Mouse (Mus musculus): Measurements from ENCODE around the gene Bcl6. TPM values are rescaled to one million over a fixed set of nuclear protein-coding genes. Genes with fewer than 3 reads are reported as not detected.

The Bcl6 gene
- 10 to 100 TPM; 12.0 to 17.6 TPM for total RNA-seq (2021)

- intact Hi-C loops (cut with DNase I) = loop anchor here (5.0 kb wide), 2 partner anchors 504 to 904 kb away; no protein-coding TSS in a partner anchor
- peak; percentile 77 for DNase-seq (ENCODE audit: low spot score)
Observed at GRCm38 (mm10) chr16:23988466-23989208, at the start of gene Bcl6, which contains the start of gene Gm37419. TSS of gene Bcl6 (minus strand) at chr16:23988852. TSS of gene Gm37419 (plus strand) at chr16:23988482.

DNA sequence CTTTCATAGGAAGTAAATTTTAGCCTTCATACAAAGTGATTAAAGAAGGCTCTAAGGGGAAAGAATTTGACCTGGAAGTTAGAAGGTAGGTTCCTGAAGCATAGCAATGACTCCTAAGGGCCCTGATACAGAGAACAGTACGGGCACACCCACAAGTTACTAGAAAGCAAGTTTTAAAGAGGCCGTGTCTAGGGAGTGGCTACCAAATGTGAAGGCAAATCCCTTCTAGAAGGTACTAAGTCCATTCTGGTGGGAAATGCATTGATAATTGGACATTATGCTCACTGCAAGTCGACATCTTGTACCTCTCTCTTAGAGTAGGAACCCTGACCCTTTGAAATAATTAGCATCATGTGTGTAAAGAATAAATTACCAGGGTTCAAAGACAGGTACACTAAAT, 47.7 kb upstream of the Bcl6 start:
- intact Hi-C loops (cut with DNase I) = no loop called here
- no peak for DNase-seq (ENCODE audit: low spot score)

DNA sequence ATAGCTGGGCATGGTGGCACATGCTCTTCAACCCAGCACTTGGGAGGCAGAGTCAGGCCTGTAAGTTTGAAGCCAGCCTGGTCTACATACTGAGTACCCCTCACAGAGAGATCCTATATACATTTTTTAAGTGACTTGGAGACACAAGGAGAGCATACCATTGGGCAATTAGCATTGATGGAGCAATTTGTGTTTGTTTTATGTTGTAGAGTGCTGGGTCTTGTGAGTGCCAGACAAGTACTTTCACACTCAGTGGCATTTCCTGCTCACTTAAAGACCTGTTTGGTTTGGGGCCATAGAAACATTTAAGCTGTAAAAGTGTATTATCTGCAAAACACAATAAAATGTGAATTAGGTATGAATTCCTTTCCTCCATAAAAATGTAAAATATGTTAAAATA, 47.1 kb upstream of the Bcl6 start:
- intact Hi-C loops (cut with DNase I) = no loop called here
- no peak for DNase-seq (ENCODE audit: low spot score)

- intact Hi-C loops (cut with DNase I) = no loop called here
- no peak for DNase-seq (ENCODE audit: low spot score)
Observed at GRCm38 (mm10) chr16:24034450-24034849, 45.8 kb upstream of the Bcl6 start.

- intact Hi-C loops (cut with DNase I) = no loop called here
- no peak for DNase-seq (ENCODE audit: low spot score)
Observed at GRCm38 (mm10) chr16:24033259-24033658, 44.6 kb upstream of the Bcl6 start.

DNA sequence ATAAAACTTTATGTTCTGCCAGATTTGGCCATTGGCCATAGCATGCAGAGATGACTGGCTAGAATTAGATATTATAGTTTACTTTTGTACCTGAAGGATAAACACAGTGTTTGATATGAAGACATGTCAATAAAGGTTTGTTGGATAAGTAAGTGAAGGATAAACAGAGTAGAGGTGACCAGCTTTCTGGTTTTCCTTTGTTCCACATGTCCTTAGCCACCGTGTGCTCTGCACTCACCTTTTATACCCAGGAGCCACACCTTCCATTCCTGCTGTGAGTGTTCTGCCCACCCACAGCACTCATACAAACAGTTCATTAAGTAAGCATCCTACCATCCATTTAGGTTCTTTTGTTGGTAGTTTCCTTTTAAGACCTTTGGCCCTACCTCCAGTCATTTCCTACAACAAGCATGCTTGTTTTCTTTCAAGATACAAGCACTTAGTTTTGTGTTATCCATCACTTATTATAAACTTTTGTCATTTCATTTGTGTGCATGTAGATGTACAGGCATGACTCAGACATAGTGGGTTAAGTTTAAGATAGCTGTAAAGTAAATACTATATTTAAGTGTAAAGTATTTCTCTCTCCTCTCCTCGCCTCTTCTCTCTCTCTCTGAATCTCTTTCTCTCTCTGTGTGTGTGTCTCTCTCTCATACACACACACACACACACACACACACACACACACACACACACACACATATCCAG, 41.5 kb upstream of the Bcl6 start:
- intact Hi-C loops (cut with DNase I) = no loop called here
- no peak for DNase-seq (ENCODE audit: low spot score)

- no peak for DNase-seq (ENCODE audit: low spot score)
- intact Hi-C loops (cut with DNase I) = no loop called here
Observed at GRCm38 (mm10) chr16:24025442-24025841, 36.8 kb upstream of the Bcl6 start.

DNA sequence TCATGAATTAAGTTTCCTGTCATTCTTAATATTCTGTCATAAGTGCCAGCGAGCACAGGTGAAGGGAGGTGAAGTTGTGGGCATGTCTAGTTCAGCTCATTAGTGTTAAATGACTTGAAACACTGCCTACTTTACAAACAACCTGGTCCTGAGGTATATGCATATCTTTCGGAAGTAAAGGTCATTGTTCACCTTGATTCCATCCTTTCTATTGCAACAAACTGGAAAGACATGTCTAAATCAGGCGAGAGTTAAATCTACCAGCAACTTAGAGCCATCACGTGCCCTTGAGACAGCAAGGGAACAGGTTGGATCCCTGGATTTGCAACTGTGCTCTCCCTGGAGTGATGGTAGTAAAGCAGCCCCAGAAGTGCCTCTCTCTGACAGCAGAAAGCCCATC, 34.0 kb upstream of the Bcl6 start:
- no peak for DNase-seq (ENCODE audit: low spot score)
- intact Hi-C loops (cut with DNase I) = no loop called here

- intact Hi-C loops (cut with DNase I) = no loop called here
- DNase-seq (ENCODE audit: low spot score) = no peak
Observed at GRCm38 (mm10) chr16:24021722-24022121, 33.1 kb upstream of the Bcl6 start.

- no peak for DNase-seq (ENCODE audit: low spot score)
- intact Hi-C loops (cut with DNase I) = no loop called here
Observed at GRCm38 (mm10) chr16:24016742-24017141, 28.1 kb upstream of the Bcl6 start.

DNA sequence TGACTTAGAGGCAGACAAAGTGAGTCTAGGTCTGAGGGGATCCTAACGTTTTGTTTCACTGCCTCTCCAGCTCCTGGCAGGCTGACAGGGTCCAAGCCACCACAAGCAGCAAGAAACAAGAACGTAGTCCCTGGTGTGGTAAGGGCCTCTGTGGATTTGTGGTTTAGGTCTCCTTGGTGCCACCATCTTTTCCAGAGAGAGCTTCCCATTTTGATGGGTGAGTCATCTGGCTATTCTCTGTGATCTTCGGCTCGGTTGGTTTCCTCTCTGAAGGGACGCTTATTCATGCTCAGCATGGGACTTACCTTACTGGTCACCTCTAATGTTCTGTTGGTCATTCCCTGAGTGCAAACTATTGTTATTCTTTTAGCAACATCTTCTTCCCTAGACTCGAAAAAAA, 27.6 kb upstream of the Bcl6 start:
- DNase-seq (ENCODE audit: low spot score) = no peak
- intact Hi-C loops (cut with DNase I) = no loop called here

GRCm38 (mm10) chr16:24014378-24014777, 25.7 kb upstream of the Bcl6 start:
- intact Hi-C loops (cut with DNase I) = no loop called here
- DNase-seq (ENCODE audit: low spot score) = no peak

DNA sequence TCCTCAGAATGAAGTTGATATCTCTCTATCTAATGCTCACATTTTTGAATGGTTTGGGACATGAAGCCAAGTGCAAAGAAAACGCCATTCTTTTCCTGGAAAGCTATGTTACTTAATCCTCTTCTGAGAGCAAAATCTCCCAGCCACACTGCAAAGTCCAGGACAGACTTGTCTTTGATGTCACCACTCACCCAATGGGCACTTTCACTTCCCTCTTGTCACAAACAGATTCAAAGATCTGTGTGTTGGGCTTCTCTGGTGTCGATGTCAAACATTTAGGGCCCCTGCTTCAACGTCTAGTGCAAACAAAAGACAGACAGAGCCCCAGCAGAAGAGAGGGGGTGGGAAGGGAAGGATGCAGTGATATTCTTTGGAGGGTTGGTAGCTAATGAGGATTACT, 23.4 kb upstream of the Bcl6 start:
- intact Hi-C loops (cut with DNase I) = no loop called here
- DNase-seq (ENCODE audit: low spot score) = no peak

GRCm38 (mm10) chr16:24011306-24011705, 22.7 kb upstream of the Bcl6 start:
- intact Hi-C loops (cut with DNase I) = no loop called here
- DNase-seq (ENCODE audit: low spot score) = no peak

DNA sequence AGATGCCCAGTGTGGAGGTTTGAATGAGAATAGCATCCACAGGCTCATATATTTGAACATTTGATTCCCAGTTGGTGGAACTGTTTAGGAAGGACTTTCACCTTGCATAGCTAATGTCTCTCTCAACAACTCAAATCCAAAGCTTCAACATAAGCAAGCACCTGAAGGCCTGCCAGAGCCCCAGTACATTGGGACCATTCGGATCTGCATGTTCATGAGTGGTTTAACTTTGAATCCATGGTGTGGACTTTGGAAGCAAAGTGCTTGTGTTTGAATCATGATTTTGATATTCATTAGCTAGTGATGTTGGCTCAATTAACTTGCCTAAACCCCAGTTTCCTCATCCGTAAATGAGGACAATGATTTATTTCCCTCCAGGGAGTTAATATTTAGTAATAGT, 21.2 kb upstream of the Bcl6 start:
- intact Hi-C loops (cut with DNase I) = no loop called here
- no peak for DNase-seq (ENCODE audit: low spot score)

DNA sequence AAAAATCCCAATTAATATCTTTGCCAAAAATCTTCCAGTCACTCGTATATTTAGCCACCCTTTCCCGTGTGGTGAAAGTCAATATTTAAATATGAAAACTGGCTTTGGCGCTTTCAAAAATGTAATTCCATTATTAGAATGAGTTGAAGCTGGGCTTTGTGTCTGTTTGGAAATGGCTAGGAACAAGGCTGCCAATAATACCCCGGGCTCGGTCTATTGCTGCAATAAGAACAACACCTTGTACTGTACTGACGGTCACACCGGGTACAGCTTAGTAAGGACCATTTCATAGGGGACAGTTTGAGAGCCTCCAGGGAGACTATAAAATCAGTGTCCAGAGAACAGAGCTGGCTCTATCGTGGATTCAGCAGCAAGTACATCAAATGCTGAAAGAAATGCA, 17.3 kb upstream of the Bcl6 start:
- intact Hi-C loops (cut with DNase I) = no loop called here
- no peak for DNase-seq (ENCODE audit: low spot score)

- no peak for DNase-seq (ENCODE audit: low spot score)
- intact Hi-C loops (cut with DNase I) = no loop called here
Observed at GRCm38 (mm10) chr16:23997912-23998311, 9.3 kb upstream of the Bcl6 start.

DNA sequence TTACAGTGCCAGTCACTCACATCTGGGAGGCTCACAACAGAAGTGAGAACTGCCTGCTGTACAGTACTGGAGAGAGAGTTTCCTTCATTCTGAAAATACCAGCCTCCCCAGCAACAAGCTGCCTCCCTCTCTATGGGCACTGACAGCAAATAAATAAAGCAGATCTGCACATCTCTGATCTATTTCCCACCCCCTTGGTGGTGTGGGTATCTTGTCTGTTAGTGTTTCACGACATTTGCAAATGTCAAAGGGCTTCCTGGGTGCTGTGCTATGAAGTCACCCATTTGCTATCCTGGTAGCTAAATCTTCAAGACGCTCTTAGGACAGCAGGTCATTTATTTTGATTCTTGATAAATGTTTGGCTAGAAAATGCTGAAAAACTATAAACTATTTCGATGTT, 8.6 kb upstream of the Bcl6 start:
- intact Hi-C loops (cut with DNase I) = no loop called here

DNA sequence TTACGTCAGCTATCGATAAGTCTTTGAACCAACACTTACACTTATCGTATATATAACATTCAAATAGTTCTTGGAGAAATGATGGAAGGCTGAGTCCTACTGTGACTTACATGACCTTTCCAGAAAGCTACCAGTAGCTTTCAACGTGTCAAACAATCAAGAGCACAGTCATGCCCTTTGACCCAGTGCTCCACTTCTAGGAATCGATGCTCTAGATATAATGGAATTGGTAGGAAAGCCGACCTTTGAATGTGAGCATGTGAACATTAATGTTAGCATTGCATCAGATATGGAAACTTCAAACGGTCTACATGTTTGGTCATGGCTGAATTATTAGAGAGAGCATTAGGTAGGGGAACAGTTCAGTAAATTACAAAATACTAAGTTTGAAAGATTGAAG, 7.7 kb upstream of the Bcl6 start:
- DNase-seq (ENCODE audit: low spot score) = no peak
- intact Hi-C loops (cut with DNase I) = no loop called here

More for the DNA sequence above, 8.6 kb upstream of the Bcl6 start:
- no peak for DNase-seq (ENCODE audit: low spot score)

- no peak for DNase-seq (ENCODE audit: low spot score)
- intact Hi-C loops (cut with DNase I) = loop anchor here (5.0 kb wide), 4 partner anchors 189 to 354 kb away; no protein-coding TSS in a partner anchor
Observed at GRCm38 (mm10) chr16:23993351-23994321, 5.0 kb upstream of the Bcl6 start.
